Mouse (Mus musculus) G1E (cell line): Measurements from ENCODE around the gene Cux1. TPM values are rescaled to one million over a fixed set of nuclear protein-coding genes. Genes with fewer than 3 reads are reported as not detected.
A peak's percentile ranks its signal among the peaks of the same experiment; 100 is the strongest.

Source experiments
- ATAC-seq: 2 replicates; pipeline ENCODE4 v1.8.0; 2016; ENCODE audit warnings: mild to moderate bottlenecking; ENCODE audit not compliant: insufficient number of reproducible peaks, poor library complexity, low FRiP score, severe bottlenecking; ENCODE audit errors: extremely low read depth
- DNase-seq: peaks from one replicate; pipeline ENCODE4 v3.0.0; 2012; ENCODE audit warnings: low spot score
- H3K27me3 ChIP-seq: 2 replicates; pipeline ENCODE4 v1.6.1; 2012; ENCODE audit warnings: mild to moderate bottlenecking, low read length, inconsistent platforms; ENCODE audit not compliant: insufficient read depth
- H3K36me3 ChIP-seq: replicated peaks from 2 replicates; pipeline ENCODE3; 2012; ENCODE audit warnings: mild to moderate bottlenecking, inconsistent platforms
- H3K4me1 ChIP-seq: 2 replicates; pipeline ENCODE4 v1.6.1; 2012; ENCODE audit warnings: low read depth, low read length, inconsistent platforms, mixed read lengths; ENCODE audit not compliant: insufficient read depth
- H3K4me3 ChIP-seq: 2 replicates; pipeline ENCODE4 v1.5.1; 2012; ENCODE audit warnings: low read depth, mild to moderate bottlenecking, inconsistent platforms, low read length, moderate library complexity, mixed read lengths
- H3K9me3 ChIP-seq: replicated peaks from 2 replicates; pipeline ENCODE4 v1.6.1; 2012; ENCODE audit warnings: inconsistent platforms
- CTCF ChIP-seq: IDR thresholded peaks from 2 replicates; pipeline ENCODE4 v1.5.1; 2012; ENCODE audit warnings: low read depth, low read length, inconsistent platforms, mixed read lengths
- GATA1 ChIP-seq: IDR thresholded peaks from 2 replicates; pipeline ENCODE4 v1.6.1; 2012; ENCODE audit warnings: borderline replicate concordance, low read length, inconsistent platforms, mixed read lengths
- GATA2 ChIP-seq: IDR thresholded peaks from 2 replicates; pipeline ENCODE4 v1.6.1; 2012; ENCODE audit warnings: low read depth, low read length, inconsistent platforms, borderline replicate concordance
- POLR2AphosphoS5 ChIP-seq: IDR thresholded peaks from 2 replicates; pipeline ENCODE4 v1.6.1; 2012; ENCODE audit warnings: low read depth, low read length, inconsistent platforms; ENCODE audit not compliant: insufficient replicate concordance
- TAL1 ChIP-seq: conservative IDR thresholded peaks from 2 replicates; pipeline ENCODE4 v1.6.1; 2012; ENCODE audit warnings: low read depth, low read length, inconsistent platforms, mixed read lengths
- polyA plus RNA-seq: library from polyadenylated mRNA; stranded (reverse); fragments of >175 nt; gene quantifications from 2 replicates; pipeline ENCODE4 v1.2.3, GENCODE M21; 2012
- total RNA-seq, 2 experiments: library from RNA; stranded (forward) in 1 of 2; stranded (reverse) in 1 of 2; fragments of 200-1000 nt in 1 of 2; fragments of >200 nt in 1 of 2; fragmentation: Nextera tagmentation in 1 of 2; gene quantifications; 2 replicates each; pipeline ENCODE4 v1.2.3; 2014 to 2017

The Cux1 gene
- total and polyA plus RNA-seq, 3 experiments: 0.03 to 0.11 TPM; not detected in 1

GRCm38 (mm10) chr5:136198474-136199391 is 368.6 kb downstream of the Cux1 start, which contains the start of gene Prkrip1:
Prkrip1 (minus strand) TSS chr5:136198963.
- peak; percentile 64 for ATAC-seq
- DNase-seq: peak; percentile 63
- peak within 1 kb of the TSS; percentile 92 for H3K4me3 ChIP-seq
- H3K27me3 ChIP-seq: no peaks in the 10 kb centered on the region
- TF ChIP-seq TAL1 (no peak), GATA2 (no peak), GATA1 (no peak), POLR2AphosphoS5 (no peak), CTCF (no peak)
- H3K9me3 ChIP-seq: no peaks in the 10 kb centered on the region
- peaks cover 48% of the 10 kb centered on the region for H3K36me3 ChIP-seq
- peaks cover 25% of the 10 kb centered on the region for H3K4me1 ChIP-seq

Other genes starting within 250 kb of the Cux1 start
- not detected in 2 replicates for gene Myl10, start 125.7 kb upstream of the Cux1 start, total RNA-seq (2014; fragmentation: Nextera tagmentation)
- gene Myl10, start 125.7 kb upstream of the Cux1 start, total RNA-seq (2017): not detected in 2 replicates
- not detected in 2 replicates for gene Myl10, start 125.7 kb upstream of the Cux1 start, polyA plus RNA-seq